Mouse (Mus musculus) stomach, embryonic 14.5 days (tissue): ENCODE results near the gene Idh3g. TPM values are rescaled to one million over a fixed set of nuclear protein-coding genes. Genes with fewer than 3 reads are reported as not detected.

ENCODE experiments used
- ATAC-seq: fragments of 200-750 bp; cut with Nextera tagmentation; 2 replicates; pipeline ENCODE4 v1.8.0; 2017; ENCODE audit warnings: low read depth, moderate TSS enrichment; ENCODE audit not compliant: insufficient number of reproducible peaks, insufficient read depth, low FRiP score
- H3K27ac ChIP-seq: fragments of 300-500 bp; sonication (generic); 2 replicates; pipeline ENCODE4 v1.5.1; 2014; ENCODE audit warnings: mild to moderate bottlenecking, low read length, moderate library complexity, mixed read lengths
- H3K27me3 ChIP-seq: fragments of 300-500 bp; sonication (generic); 2 replicates; pipeline ENCODE4 v1.6.1; 2014; ENCODE audit warnings: low read length, control low read depth, mixed read lengths; ENCODE audit not compliant: control insufficient read depth, insufficient read depth
- H3K36me3 ChIP-seq: fragments of 300-500 bp; sonication (generic); 2 replicates; pipeline ENCODE4 v1.6.1; 2014; ENCODE audit warnings: mild to moderate bottlenecking, control low read depth, low read length, moderate library complexity, mixed read lengths; ENCODE audit not compliant: control insufficient read depth, insufficient read depth
- H3K4me1 ChIP-seq: fragments of 300-500 bp; sonication (generic); 2 replicates; pipeline ENCODE4 v1.6.1; 2014; ENCODE audit warnings: low read length, control low read depth, mixed read lengths; ENCODE audit not compliant: control insufficient read depth, insufficient read depth
- H3K4me2 ChIP-seq: fragments of 300-500 bp; sonication (generic); replicated peaks from 2 replicates; pipeline ENCODE4 v1.6.1; 2014; ENCODE audit warnings: low read depth, low read length, control low read depth
- H3K4me3 ChIP-seq: fragments of 300-500 bp; sonication (generic); 2 replicates; pipeline ENCODE4 v1.5.1; 2014; ENCODE audit warnings: low read depth, low read length, control low read depth
- H3K9ac ChIP-seq: fragments of 300-500 bp; sonication (generic); replicated peaks from 2 replicates; pipeline ENCODE4 v1.6.1; 2014; ENCODE audit warnings: low read depth, mild to moderate bottlenecking, control low read depth, low read length, moderate library complexity, mixed read lengths
- H3K9me3 ChIP-seq: fragments of 300-500 bp; sonication (generic); 2 replicates; pipeline ENCODE4 v1.6.1; 2016; ENCODE audit warnings: low read depth, low read length, control low read depth; ENCODE audit not compliant: control insufficient read depth
- WGBS: fragments of 180-500 bp; shearing (Covaris S2); extraction: QIAGEN DNeasy Blood & Tissue Kit; methylation state at CpG from one replicate; pipeline ENCODE4 v1.1.7; 2014; 5-methylcytosine and 5-hydroxymethylcytosine counted together
- polyA plus RNA-seq: library from polyadenylated mRNA; unstranded; fragments of >200 nt; fragmentation: Nextera tagmentation; extraction: Ambion mirVana; gene quantifications from 2 replicates; pipeline ENCODE4 v1.2.1, GENCODE M21; 2014

Idh3g gene
- polyA plus RNA-seq, 1 experiment from 2014 or later, result 238 TPM

GRCm38 (mm10) chrX:73774802-73775483, 11.8 kb downstream of the Idh3g start:
- peaks cover 12% of the 10 kb centered on the region; the same call in 1 of the 2 replicates for H3K36me3 ChIP-seq
- WGBS, result 64% methylated on average over 10 of the region's 10 CpGs
- no peaks in the 10 kb centered on the region for H3K27me3 ChIP-seq
- no peaks in the 10 kb centered on the region for H3K4me1 ChIP-seq
- H3K4me2 ChIP-seq, result no peak overlapping the region
- no peaks in the 10 kb centered on the region for H3K9me3 ChIP-seq
- peak; percentile 86; the same call in 1 of the 2 replicates for ATAC-seq
- no peak overlapping the region for H3K9ac ChIP-seq
- H3K27ac ChIP-seq, result peak overlapping the region; percentile 27; the same call in 1 of the 2 replicates
- no peak overlapping the region for H3K4me3 ChIP-seq

GRCm38 (mm10) chrX:73774168-73774760, 12.4 kb downstream of the Idh3g start, which contains the start of gene Srpk3:
Gene Srpk3 (plus strand): TSS chrX:73774405.
- Histone ChIP-seq H3K4me3 (no peak within 1 kb of the TSS), H3K27ac (peak within 1 kb of the TSS; percentile 27; the same call in 1 of the 2 replicates), H3K4me2 (no peak within 1 kb of the TSS), H3K4me1 (no peaks in the 10 kb centered on the region), H3K9ac (no peak within 1 kb of the TSS), H3K9me3 (no peaks in the 10 kb centered on the region), H3K36me3 (peaks cover 9% of the 10 kb centered on the region; the same call in 1 of the 2 replicates), H3K27me3 (no peaks in the 10 kb centered on the region)
- 46% methylated on average over 9 of the region's 9 CpGs for WGBS
- ATAC-seq, result no peak

- Histone ChIP-seq H3K9me3 (no peaks in the 10 kb centered on the region), H3K9ac (no peak overlapping the region), H3K27ac (no peak overlapping the region), H3K4me2 (no peak overlapping the region), H3K36me3 (no peaks in the 10 kb centered on the region), H3K4me3 (no peak overlapping the region), H3K27me3 (no peaks in the 10 kb centered on the region), H3K4me1 (no peaks in the 10 kb centered on the region)
- WGBS, result 62% methylated on average over 9 of the region's 9 CpGs
- no peak for ATAC-seq
Observed at GRCm38 (mm10) chrX:73767267-73767666, 19.4 kb downstream of the Idh3g start.

GRCm38 (mm10) chrX:73765311-73765710, 21.4 kb downstream of the Idh3g start:
- Histone ChIP-seq H3K27ac (no peak overlapping the region), H3K27me3 (no peaks in the 10 kb centered on the region), H3K4me3 (no peak overlapping the region), H3K4me1 (no peaks in the 10 kb centered on the region), H3K9ac (no peak overlapping the region), H3K4me2 (no peak overlapping the region), H3K9me3 (no peaks in the 10 kb centered on the region), H3K36me3 (no peaks in the 10 kb centered on the region)
- ATAC-seq, result no peak
- 79% methylated on average over 1 of the region's 1 CpGs for WGBS

- no peak overlapping the region for H3K27ac ChIP-seq
- WGBS, result 89% methylated on average over 13 of the region's 13 CpGs
- H3K9ac ChIP-seq, result no peak overlapping the region
- ATAC-seq, result no peak
- no peaks in the 10 kb centered on the region for H3K9me3 ChIP-seq
- no peaks in the 10 kb centered on the region for H3K27me3 ChIP-seq
- no peak overlapping the region for H3K4me3 ChIP-seq
- no peaks in the 10 kb centered on the region for H3K4me1 ChIP-seq
- no peak overlapping the region for H3K4me2 ChIP-seq
- H3K36me3 ChIP-seq, result no peaks in the 10 kb centered on the region
Observed at GRCm38 (mm10) chrX:73758611-73759290, 27.9 kb downstream of the Idh3g start.

- Histone ChIP-seq H3K27me3 (no peaks in the 10 kb centered on the region), H3K4me2 (no peak within 1 kb of the TSS), H3K4me3 (no peak within 1 kb of the TSS), H3K9ac (no peak within 1 kb of the TSS), H3K9me3 (no peaks in the 10 kb centered on the region), H3K4me1 (no peaks in the 10 kb centered on the region), H3K36me3 (no peaks in the 10 kb centered on the region), H3K27ac (no peak within 1 kb of the TSS)
- 76% methylated on average over 5 of the region's 5 CpGs for WGBS
- no peak for ATAC-seq
Observed at GRCm38 (mm10) chrX:73756334-73757140, 30.2 kb downstream of the Idh3g start, which contains the start of gene Plxnb3. Gene Plxnb3 (plus strand): TSS chrX:73757090.

GRCm38 (mm10) chrX:73748977-73749376, 37.7 kb downstream of the Idh3g start:
- Histone ChIP-seq H3K4me2 (no peak overlapping the region), H3K4me1 (no peaks in the 10 kb centered on the region), H3K4me3 (no peak overlapping the region), H3K36me3 (no peaks in the 10 kb centered on the region), H3K27me3 (no peaks in the 10 kb centered on the region), H3K27ac (no peak overlapping the region), H3K9me3 (no peaks in the 10 kb centered on the region), H3K9ac (no peak overlapping the region)
- 94% methylated on average over 1 of the region's 1 CpGs for WGBS
- ATAC-seq, result no peak
